Mouse (Mus musculus): ENCODE results near the gene 3830417A13Rik. TPM values are rescaled to one million over a fixed set of nuclear protein-coding genes. Genes with fewer than 3 reads are reported as not detected.

The 3830417A13Rik gene
- 0.34 and 0.55 TPM in 2 replicates for polyA plus RNA-seq (2012; rRNA removed)

- DNase-seq (ENCODE audit: low spot score): no peak
Observed at GRCm38 (mm10) chrX:64173248-64173647, at the start of gene 3830417A13Rik. Gene 3830417A13Rik, plus strand, starts transcription at chrX:64173548.

- DNase-seq (ENCODE audit: low spot score): no peak
Observed at GRCm38 (mm10) chrX:64152098-64152497, 21.2 kb upstream of the 3830417A13Rik start, which contains the start of gene Gm6760. Gene Gm6760, minus strand, starts transcription at chrX:64152198.

GRCm38 (mm10) chrX:64181246-64181645 lies 7.9 kb downstream of the 3830417A13Rik start:
- no peak for DNase-seq (ENCODE audit: low spot score)

Other genes starting within 250 kb of the 3830417A13Rik start
- not detected in 2 replicates for gene Gm6760, start 21.4 kb upstream of the 3830417A13Rik start, polyA plus RNA-seq (2012; rRNA removed)
- 0.03 TPM in 2 replicates for gene Slitrk4, start 103.4 kb downstream of the 3830417A13Rik start, polyA plus RNA-seq (2012; rRNA removed)

Data from urinary bladder, adult 2 months (tissue).